Mouse (Mus musculus): Measurements from ENCODE around the gene Ggcx. TPM values are rescaled to one million over a fixed set of nuclear protein-coding genes. Genes with fewer than 3 reads are reported as not detected.

Gene Ggcx
- polyA plus RNA-seq, 1 experiment from 2014 or later: 15.3 TPM

- no peaks in the 10 kb centered on the region for H3K4me1 ChIP-seq
- H3K4me3 ChIP-seq: no peak overlapping the region
- H3K27ac ChIP-seq (replicated peaks): no peak overlapping the region
- no peaks in the 10 kb centered on the region for H3K9me3 ChIP-seq (replicated peaks)
- H3K36me3 ChIP-seq: no peaks in the 10 kb centered on the region
- no peaks in the 10 kb centered on the region for H3K27me3 ChIP-seq (ENCODE audit: low read depth, poor library complexity, severe bottlenecking)
- DNase-seq (ENCODE audit: low spot score): no peak
- 89% methylated on average over 2 of the region's 2 CpGs for WGBS
Measured at GRCm38 (mm10) chr6:72480422-72480702, 66.3 kb downstream of the Ggcx start.

Other genes with a start within 250 kb of the Ggcx start
- 9.2 and 11.2 TPM in 2 replicates for gene Atoh8, start 178.7 kb upstream of the Ggcx start, polyA plus RNA-seq (2016; fragmentation: Nextera tagmentation; extraction: Ambion mirVana)
- gene Sftpb, start 109.7 kb upstream of the Ggcx start, polyA plus RNA-seq (2016; fragmentation: Nextera tagmentation; extraction: Ambion mirVana): not detected in 2 replicates
- 80.1 and 89.3 TPM in 2 replicates for gene Usp39, start 69.1 kb upstream of the Ggcx start, polyA plus RNA-seq (2016; fragmentation: Nextera tagmentation; extraction: Ambion mirVana)
- 28.9 and 29.6 TPM in 2 replicates for gene 0610030E20Rik, start 67.0 kb upstream of the Ggcx start, polyA plus RNA-seq (2016; fragmentation: Nextera tagmentation; extraction: Ambion mirVana)
- 5.6 and 6.7 TPM in 2 replicates for gene Tmem150a, start 58.9 kb upstream of the Ggcx start, polyA plus RNA-seq (2016; fragmentation: Nextera tagmentation; extraction: Ambion mirVana)
- gene Rnf181, start 47.4 kb upstream of the Ggcx start, polyA plus RNA-seq (2016; fragmentation: Nextera tagmentation; extraction: Ambion mirVana): 106 and 111 TPM in 2 replicates
- 12.0 and 12.9 TPM in 2 replicates for gene Vamp5, start 33.8 kb upstream of the Ggcx start, polyA plus RNA-seq (2016; fragmentation: Nextera tagmentation; extraction: Ambion mirVana)
- gene Vamp8, start 23.6 kb upstream of the Ggcx start, polyA plus RNA-seq (2016; fragmentation: Nextera tagmentation; extraction: Ambion mirVana): 35.7 and 35.8 TPM in 2 replicates
- 431 and 439 TPM in 2 replicates for gene Mat2a, start 25.2 kb downstream of the Ggcx start, polyA plus RNA-seq (2016; fragmentation: Nextera tagmentation; extraction: Ambion mirVana)
- gene Sh2d6, start 107.4 kb downstream of the Ggcx start, polyA plus RNA-seq (2016; fragmentation: Nextera tagmentation; extraction: Ambion mirVana): 0.23 and 0.39 TPM in 2 replicates
- 9.7 and 11.1 TPM in 2 replicates for gene Capg, start 130.1 kb downstream of the Ggcx start, polyA plus RNA-seq (2016; fragmentation: Nextera tagmentation; extraction: Ambion mirVana)
- 14.2 and 15.5 TPM in 2 replicates for gene Elmod3, start 184.1 kb downstream of the Ggcx start, polyA plus RNA-seq (2016; fragmentation: Nextera tagmentation; extraction: Ambion mirVana)
- 8.2 and 8.4 TPM in 2 replicates for gene Retsat, start 184.2 kb downstream of the Ggcx start, polyA plus RNA-seq (2016; fragmentation: Nextera tagmentation; extraction: Ambion mirVana)
- 33.3 and 35.4 TPM in 2 replicates for gene Tgoln1, start 202.7 kb downstream of the Ggcx start, polyA plus RNA-seq (2016; fragmentation: Nextera tagmentation; extraction: Ambion mirVana)